Mouse (Mus musculus) CH12.LX (cell line): Measurements from ENCODE around the gene Ddn. TPM values are rescaled to one million over a fixed set of nuclear protein-coding genes. Genes with fewer than 3 reads are reported as not detected.

Experiments used
- DNase-seq: peaks from one replicate; pipeline ENCODE4 v3.0.0-alpha.2; 2013; ENCODE audit errors: extremely low read depth
- H3K27ac ChIP-seq: 2 replicates; pipeline ENCODE4 v1.5.1; 2012; ENCODE audit warnings: low read depth, mild to moderate bottlenecking, control low read depth, moderate library complexity; ENCODE audit not compliant: insufficient read depth
- H3K27me3 ChIP-seq: replicated peaks from 2 replicates; pipeline ENCODE3; 2012; ENCODE audit warnings: inconsistent platforms
- H3K36me3 ChIP-seq, 2 experiments: replicated peaks in 1 of 2; 2 replicates each; pipeline versions ENCODE3 to v1.6.1; 2012; ENCODE audit warnings: inconsistent platforms in 1 of 2, low read length in 1 of 2, mild to moderate bottlenecking in 1 of 2, mixed read lengths in 1 of 2, moderate library complexity in 1 of 2; ENCODE audit not compliant: control insufficient read depth in 1 of 2, insufficient read depth in 1 of 2
- H3K4me1 ChIP-seq, 2 experiments: 2 replicates each; pipeline ENCODE4 v1.6.1; 2012; ENCODE audit warnings: inconsistent platforms in 1 of 2, moderate library complexity in 1 of 2; ENCODE audit not compliant: insufficient read depth in 2 of 2, control insufficient read depth in 1 of 2
- H3K4me2 ChIP-seq: 2 replicates; pipeline ENCODE4 v1.6.1; 2012; ENCODE audit warnings: low read depth, mild to moderate bottlenecking, control low read depth; ENCODE audit not compliant: poor library complexity, insufficient read depth, severe bottlenecking
- H3K4me3 ChIP-seq, 3 experiments: fragments of 150-350 bp in 1 of 3; sonication (generic) in 1 of 3; replicated peaks in 1 of 3; 2 replicates each; pipeline versions ENCODE3 to v1.5.1; 2011 to 2012; ENCODE audit warnings: low read depth in 2 of 3, low read length in 2 of 3, mild to moderate bottlenecking in 2 of 3, moderate library complexity in 2 of 3, control low read depth in 1 of 3, improper control_type of control experiment in 1 of 3, inconsistent platforms in 1 of 3, mixed read lengths in 1 of 3; ENCODE audit not compliant: poor library complexity in 1 of 3
- H3K79me2 ChIP-seq: replicated peaks from 2 replicates; pipeline ENCODE4 v1.6.1; 2012; ENCODE audit warnings: mild to moderate bottlenecking, moderate library complexity; ENCODE audit not compliant: control insufficient read depth, poor library complexity, insufficient read depth, severe bottlenecking; ENCODE audit errors: extremely low read depth
- H3K9ac ChIP-seq: 2 replicates; pipeline ENCODE4 v1.6.1; 2012; ENCODE audit warnings: low read depth, mild to moderate bottlenecking, control low read depth, moderate library complexity; ENCODE audit not compliant: insufficient read depth
- H3K9me3 ChIP-seq: replicated peaks from 2 replicates; pipeline ENCODE3; 2012; ENCODE audit warnings: low read length, inconsistent platforms, mixed read lengths
- BHLHE40 ChIP-seq: IDR thresholded peaks from 2 replicates; pipeline ENCODE4 v1.6.1; 2011; ENCODE audit warnings: mild to moderate bottlenecking, low read depth, low read length, improper control_type of control experiment
- CHD1 ChIP-seq: IDR thresholded peaks from 2 replicates; pipeline ENCODE4 v1.6.1; 2012; ENCODE audit warnings: low read depth, low read length, improper control_type of control experiment, inconsistent platforms
- ELF1 ChIP-seq: IDR thresholded peaks from 2 replicates; pipeline ENCODE4 v1.6.1; 2014; ENCODE audit warnings: low read depth, mild to moderate bottlenecking, inconsistent platforms, low read length, improper control_type of control experiment
- ETS1 ChIP-seq: conservative IDR thresholded peaks from 2 replicates; pipeline ENCODE4 v1.6.1; 2012; ENCODE audit warnings: low read depth, mild to moderate bottlenecking, inconsistent platforms, low read length, improper control_type of control experiment, moderate library complexity
- HCFC1 ChIP-seq: IDR thresholded peaks from 2 replicates; pipeline ENCODE4 v1.6.1; 2012; ENCODE audit warnings: low read depth, mild to moderate bottlenecking, inconsistent platforms, low read length, improper control_type of control experiment
- IRF4 ChIP-seq: IDR thresholded peaks from 2 replicates; pipeline ENCODE4 v1.6.1; 2014; ENCODE audit warnings: low read depth, mild to moderate bottlenecking, inconsistent platforms, low read length, improper control_type of control experiment
- JUN ChIP-seq: IDR thresholded peaks from 2 replicates; pipeline ENCODE4 v1.6.1; 2011; ENCODE audit warnings: low read depth, mild to moderate bottlenecking, low read length, improper control_type of control experiment, moderate library complexity; ENCODE audit not compliant: insufficient read depth
- KAT2A ChIP-seq: IDR thresholded peaks from 2 replicates; pipeline ENCODE4 v1.6.1; 2012; ENCODE audit warnings: low read length, improper control_type of control experiment, inconsistent platforms; ENCODE audit not compliant: insufficient replicate concordance
- MAFK ChIP-seq: IDR thresholded peaks from 2 replicates; pipeline ENCODE4 v1.6.1; 2011; ENCODE audit warnings: low read length, improper control_type of control experiment; ENCODE audit not compliant: insufficient replicate concordance
- MAX ChIP-seq: IDR thresholded peaks from 2 replicates; pipeline ENCODE4 v1.6.1; 2011; ENCODE audit warnings: low read length, improper control_type of control experiment
- MAZ ChIP-seq: IDR thresholded peaks from 2 replicates; pipeline ENCODE4 v1.6.1; 2012; ENCODE audit warnings: low read depth, mild to moderate bottlenecking, inconsistent platforms, low read length, improper control_type of control experiment, moderate library complexity
- MEF2A ChIP-seq: IDR thresholded peaks from 2 replicates; pipeline ENCODE4 v1.6.1; 2014; ENCODE audit warnings: low read depth, mild to moderate bottlenecking, inconsistent platforms, low read length, improper control_type of control experiment, borderline replicate concordance
- MXI1 ChIP-seq: IDR thresholded peaks from 2 replicates; pipeline ENCODE4 v1.6.1; 2011; ENCODE audit warnings: mild to moderate bottlenecking, low read depth, low read length, improper control_type of control experiment
- NELFE ChIP-seq: IDR thresholded peaks from 2 replicates; pipeline ENCODE4 v1.6.1; 2011; ENCODE audit warnings: low read depth, low read length, improper control_type of control experiment
- NRF1 ChIP-seq: IDR thresholded peaks from 2 replicates; pipeline ENCODE4 v1.6.1; 2014; ENCODE audit warnings: low read depth, mild to moderate bottlenecking, inconsistent platforms, low read length, improper control_type of control experiment, moderate library complexity
- PAX5 ChIP-seq: IDR thresholded peaks from 2 replicates; pipeline ENCODE4 v1.6.1; 2012; ENCODE audit warnings: low read length, inconsistent platforms, mixed read lengths
- POLR2A ChIP-seq: IDR thresholded peaks from 2 replicates; pipeline ENCODE4 v1.6.1; 2011; ENCODE audit warnings: low read depth, mild to moderate bottlenecking, improper control_type of control experiment, low read length
- RAD21 ChIP-seq: IDR thresholded peaks from 2 replicates; pipeline ENCODE4 v1.6.1; 2011; ENCODE audit warnings: low read depth, mild to moderate bottlenecking, low read length, improper control_type of control experiment, moderate library complexity
- RCOR1 ChIP-seq: conservative IDR thresholded peaks from 2 replicates; pipeline ENCODE4 v1.6.1; 2012; ENCODE audit warnings: low read depth, mild to moderate bottlenecking, inconsistent platforms, low read length, improper control_type of control experiment
- SIN3A ChIP-seq: IDR thresholded peaks from 2 replicates; pipeline ENCODE4 v1.6.1; 2012; ENCODE audit warnings: low read length, improper control_type of control experiment, inconsistent platforms
- SMC3 ChIP-seq: IDR thresholded peaks from 2 replicates; pipeline ENCODE4 v1.6.1; 2011; ENCODE audit warnings: low read depth, low read length, improper control_type of control experiment
- TBP ChIP-seq: conservative IDR thresholded peaks from 2 replicates; pipeline ENCODE4 v1.6.1; 2011; ENCODE audit warnings: low read depth, low read length, improper control_type of control experiment
- TCF12 ChIP-seq: IDR thresholded peaks from 2 replicates; pipeline ENCODE4 v1.6.1; 2014; ENCODE audit warnings: low read depth, mild to moderate bottlenecking, inconsistent platforms, low read length, improper control_type of control experiment
- UBTF ChIP-seq: IDR thresholded peaks from 2 replicates; pipeline ENCODE4 v1.6.1; 2012; ENCODE audit warnings: low read depth, mild to moderate bottlenecking, inconsistent platforms, low read length, improper control_type of control experiment, moderate library complexity
- USF1 ChIP-seq: IDR thresholded peaks from 2 replicates; pipeline ENCODE4 v1.6.1; 2014; ENCODE audit warnings: low read depth, mild to moderate bottlenecking, inconsistent platforms, low read length, improper control_type of control experiment
- USF2 ChIP-seq: conservative IDR thresholded peaks from 2 replicates; pipeline ENCODE4 v1.6.1; 2011; ENCODE audit warnings: low read depth, low read length, improper control_type of control experiment
- ZC3H11A ChIP-seq: IDR thresholded peaks from 2 replicates; pipeline ENCODE4 v1.6.1; 2012; ENCODE audit warnings: low read depth, mild to moderate bottlenecking, inconsistent platforms, low read length, improper control_type of control experiment
- dilution Hi-C: fragments of 300-500 bp; cut with MboI; formaldehyde crosslinking; loops from 2 replicates; pipeline ENCODE4 v1.14.3; 2020; ENCODE audit warnings: low sequenced_read_pairs; ENCODE audit not compliant: extremely low pct_unique_long_range_greater_than_20kb, extremely low pct_ligation_motif_present
- in situ Hi-C: fragments of 300-500 bp; cut with MboI; formaldehyde crosslinking; loops from 3 replicates; pipeline ENCODE4 v1.14.3; 2019; ENCODE audit warnings: low sequenced_read_pairs, low pct_ligation_motif_present, low pct_unique_long_range_greater_than_20kb, mixed read lengths
- polyA plus RNA-seq: library from polyadenylated mRNA; unstranded; fragments of >175 nt; gene quantifications from 2 replicates; pipeline ENCODE4 v1.2.1, GENCODE M21; 2012; ENCODE audit warnings: low read depth; ENCODE audit not compliant: insufficient read length
- total RNA-seq, 2 experiments: library from RNA; depleted of rRNA; stranded (reverse); fragments of 300-350 nt in 1 of 2; fragments of >200 nt in 1 of 2; gene quantifications; 2 replicates each; pipeline ENCODE4 v1.2.3; 2012 to 2014

Ddn gene
- total and polyA plus RNA-seq, 3 experiments: 0.04 TPM; not detected in 2

- H3K9ac ChIP-seq: no peak overlapping the region
- peaks cover 51 to 67% of the 10 kb centered on the region in 2 experiments for H3K36me3 ChIP-seq
- no peaks in the 10 kb centered on the region for H3K27me3 ChIP-seq
- peaks cover 8% of the 10 kb centered on the region; the same call in 1 of the 2 replicates for H3K79me2 ChIP-seq
- in situ Hi-C loops: loop anchor here (5.0 kb wide), 1 partner anchor 33 kb away; no protein-coding TSS in a partner anchor
- TF ChIP-seq USF1 (no peak), SIN3A (no peak), MXI1 (no peak), TBP (no peak), IRF4 (no peak), KAT2A (no peak), ETS1 (no peak), JUN (no peak), UBTF (no peak), MAFK (no peak), TCF12 (no peak), USF2 (no peak), NELFE (no peak), BHLHE40 (no peak), MEF2A (no peak), CHD1 (no peak), POLR2A (no peak), MAZ (no peak)
- H3K9me3 ChIP-seq: no peaks in the 10 kb centered on the region
- H3K4me3 ChIP-seq: no peak overlapping the region
- no peak for DNase-seq
- dilution Hi-C loops: no loop called here
- no peak overlapping the region for H3K27ac ChIP-seq
- no peak overlapping the region for H3K4me2 ChIP-seq
- peaks cover 5 to 19% of the 10 kb centered on the region in 2 experiments; a peak in 3 of 4 replicates for H3K4me1 ChIP-seq
Observed at GRCm38 (mm10) chr15:98834059-98834458, 24.8 kb upstream of the Ddn start.

- no peaks in the 10 kb centered on the region for H3K27me3 ChIP-seq
- in situ Hi-C loops: loop anchor here (5.0 kb wide), 1 partner anchor 34 kb away; no protein-coding TSS in a partner anchor
- no peak overlapping the region for H3K4me3 ChIP-seq
- H3K79me2 ChIP-seq: peaks cover 8% of the 10 kb centered on the region; the same call in 1 of the 2 replicates
- no peaks in the 10 kb centered on the region for H3K9me3 ChIP-seq
- no peak for TF ChIP-seq PAX5
- no peak for TF ChIP-seq ELF1
- TF ChIP-seq NRF1: no peak
- no peak for TF ChIP-seq RCOR1
- TF ChIP-seq POLR2A: no peak
- no peak for TF ChIP-seq UBTF
- TF ChIP-seq USF1: no peak
- no peak for TF ChIP-seq TCF12
- TF ChIP-seq MAZ: no peak
- TF ChIP-seq ZC3H11A: no peak
- TF ChIP-seq MAX: no peak
- no peak for TF ChIP-seq RAD21
- TF ChIP-seq USF2: no peak
- no peak for TF ChIP-seq SMC3
- no peak for TF ChIP-seq HCFC1
- TF ChIP-seq IRF4: no peak
- no peak for TF ChIP-seq SIN3A
- no peak for TF ChIP-seq CHD1
- TF ChIP-seq BHLHE40: no peak
- no peak for TF ChIP-seq ETS1
- no peak overlapping the region for H3K27ac ChIP-seq
- H3K36me3 ChIP-seq: peaks cover 45 to 64% of the 10 kb centered on the region in 2 experiments
- H3K9ac ChIP-seq: no peak overlapping the region
- peaks cover 5 to 25% of the 10 kb centered on the region in 2 experiments; a peak in 3 of 4 replicates for H3K4me1 ChIP-seq
- H3K4me2 ChIP-seq: no peak overlapping the region
- DNase-seq: no peak
- dilution Hi-C loops: no loop called here
Observed at GRCm38 (mm10) chr15:98833281-98833680, 24.0 kb upstream of the Ddn start.
